Mouse (Mus musculus) CD4-positive helper T cell, adult 2 months (primary cell): ENCODE measurements around the gene Olfr313.
A peak's percentile ranks its signal among the peaks of the same experiment; 100 is the strongest.
"Not testable (repeated sequence)": the region's sequence is repeated elsewhere in the genome, so short reads cannot be mapped to it uniquely, and the experiment has no call there.

Experiments
- DNase-seq: peaks from one replicate; pipeline ENCODE4 v3.0.0-alpha.2; 2012; ENCODE audit warnings: low read depth, missing footprints, low spot score

Olfr313 gene

DNA sequence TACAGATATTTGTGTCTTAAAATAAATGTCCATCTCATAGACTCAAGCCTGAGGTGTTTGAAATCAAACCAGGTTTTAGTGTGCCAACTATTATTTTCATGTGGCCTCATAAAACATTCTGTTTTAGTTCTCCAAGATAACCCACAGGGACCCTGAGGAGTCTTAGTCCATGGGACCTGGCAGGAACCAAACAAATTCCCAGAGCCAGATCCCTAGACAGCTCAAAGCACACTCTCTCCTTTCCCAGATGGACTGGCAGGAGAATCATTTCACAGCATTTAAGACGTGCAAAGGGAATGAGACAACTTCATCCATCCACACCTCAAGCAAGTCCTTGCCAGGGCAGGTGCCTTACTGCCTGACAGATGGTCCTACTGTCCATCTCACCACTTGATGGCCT lies at the start of gene Olfr313:
Gene Olfr313 (plus strand): TSS at position 301 of the 400 bp plus-strand sequence.
- DNase-seq, result not testable (repeated sequence)

DNA sequence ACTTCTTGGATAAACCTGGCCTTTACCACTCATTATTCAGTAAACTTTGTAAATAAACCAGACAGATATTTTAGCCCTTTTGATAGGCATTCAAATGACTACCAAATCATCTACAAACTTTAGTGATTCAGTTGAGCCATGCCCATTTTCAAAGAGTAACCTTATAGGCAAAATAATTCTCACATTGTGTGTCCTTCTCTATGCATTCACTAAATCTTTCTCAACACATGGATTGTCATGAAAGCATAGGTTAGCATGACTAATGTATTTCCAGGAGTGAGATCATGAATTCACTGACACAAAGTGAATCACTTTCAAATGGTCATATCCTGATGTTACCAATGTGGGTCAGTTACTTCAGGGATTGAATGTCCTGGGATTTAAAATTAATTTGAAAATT lies 41.9 kb upstream of the Olfr313 start, which contains the start of gene Olfr315:
Gene Olfr315 (plus strand): TSS at position 301 of the 400 bp plus-strand sequence.
- no peak for DNase-seq

DNA sequence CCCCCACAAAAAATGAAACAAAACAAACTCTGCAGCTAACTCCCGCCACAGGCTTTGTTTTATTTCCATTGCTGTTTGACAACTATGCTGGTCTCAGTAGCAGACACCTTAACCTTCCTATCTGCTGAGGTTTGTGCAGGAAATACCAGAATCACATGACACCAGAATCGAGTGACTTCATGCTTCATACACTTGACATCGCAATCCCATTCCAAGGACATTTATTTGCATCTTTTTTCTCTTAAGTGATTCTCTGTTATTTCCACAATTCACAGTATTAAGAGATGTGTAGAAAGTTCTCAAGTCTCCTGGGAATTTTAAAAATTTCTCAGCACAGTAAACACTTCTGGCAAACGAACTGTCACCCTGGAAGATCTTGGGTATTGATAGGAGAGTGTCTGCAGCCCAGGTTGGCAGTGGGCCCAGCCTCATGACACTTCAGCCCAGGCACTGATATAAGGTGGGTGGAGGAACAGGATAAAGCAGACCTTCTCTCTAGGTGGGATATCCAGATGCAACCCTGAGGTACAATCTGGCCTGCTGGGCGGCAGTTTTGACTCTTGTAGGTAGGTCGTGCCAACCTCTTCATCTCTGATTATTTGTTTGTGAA lies 32.2 kb upstream of the Olfr313 start, which contains the start of gene Olfr314:
Gene Olfr314 (plus strand): TSS at position 473 of the 610 bp plus-strand sequence.
- no peak for DNase-seq

DNA sequence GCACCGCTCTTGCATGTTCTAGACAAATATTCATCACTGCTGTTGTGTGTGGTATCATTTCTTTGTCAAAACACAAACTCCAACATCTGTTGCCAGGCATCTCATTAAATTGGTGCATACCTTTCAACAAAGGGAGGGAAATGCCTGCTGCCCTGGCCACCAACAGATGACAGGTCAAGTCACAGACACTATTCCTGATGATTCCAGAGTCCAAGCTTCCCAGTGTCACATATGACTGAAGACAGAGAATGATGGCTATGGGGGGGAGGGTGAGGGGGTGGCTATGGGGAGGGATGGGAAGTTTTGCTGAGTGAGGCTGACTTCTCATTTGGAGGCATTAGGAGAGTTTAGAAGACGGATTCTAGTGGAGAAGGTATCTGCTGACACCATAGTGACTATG lies 30.6 kb upstream of the Olfr313 start:
- no peak for DNase-seq

DNA sequence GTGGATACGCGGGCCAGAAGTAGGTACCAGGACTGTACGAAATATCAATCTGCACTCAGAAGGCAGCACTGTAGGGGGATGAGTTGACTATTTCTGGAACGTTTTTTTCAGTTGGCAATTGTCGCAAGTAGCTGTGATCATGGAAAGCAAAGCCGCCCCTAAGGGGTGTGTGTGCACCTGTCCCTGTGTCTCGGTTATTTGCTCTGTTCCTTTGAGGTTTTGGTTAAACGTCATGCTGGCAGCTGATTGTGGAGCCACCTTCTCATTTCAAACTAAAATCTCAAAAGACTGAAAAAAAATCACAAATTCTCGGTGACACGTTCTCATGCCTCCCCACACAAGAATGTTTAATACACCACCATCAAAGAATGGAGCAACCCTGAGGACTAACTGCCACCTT lies 27.1 kb upstream of the Olfr313 start:
- peak; percentile 33 for DNase-seq

DNA sequence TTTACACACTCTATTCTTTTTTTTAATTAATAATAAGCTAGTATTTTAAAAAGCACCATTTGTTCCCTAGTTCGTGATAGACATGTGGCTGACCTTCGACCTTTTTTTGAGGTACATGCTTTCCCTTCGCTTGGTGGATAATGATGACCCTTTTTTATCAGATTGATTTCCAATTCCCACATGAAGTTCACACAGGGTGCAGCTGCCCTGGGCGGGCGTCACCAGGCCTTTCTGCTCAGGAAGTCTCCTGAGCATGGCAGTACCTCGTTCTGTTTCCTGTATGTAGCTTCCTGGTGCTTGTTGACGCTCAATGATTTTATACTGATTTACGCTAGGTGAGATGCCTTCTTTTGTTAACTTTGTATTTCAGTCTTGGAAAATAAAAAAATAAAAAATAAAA lies 26.5 kb upstream of the Olfr313 start:
- peak; percentile 29 for DNase-seq

DNA sequence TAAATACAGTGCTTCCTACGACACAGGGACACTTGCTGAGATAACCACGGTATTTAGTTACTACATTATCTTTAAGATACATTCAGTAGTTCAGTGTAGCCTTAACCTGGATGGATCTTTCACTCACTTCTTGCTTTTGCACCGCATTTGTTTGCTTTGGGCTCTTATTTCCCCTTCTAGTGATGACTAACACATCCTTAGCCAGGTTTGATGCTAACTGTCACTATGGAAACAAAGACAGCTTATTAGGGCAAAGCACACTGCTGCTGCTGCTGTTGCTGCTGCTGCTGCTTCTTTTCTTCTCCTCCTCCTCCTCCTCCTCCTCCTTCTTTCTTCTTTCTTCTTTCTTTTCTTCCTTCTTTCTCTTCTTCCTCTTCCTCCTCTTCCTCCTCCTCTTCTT lies 25.3 kb upstream of the Olfr313 start:
- DNase-seq, result no peak

DNA sequence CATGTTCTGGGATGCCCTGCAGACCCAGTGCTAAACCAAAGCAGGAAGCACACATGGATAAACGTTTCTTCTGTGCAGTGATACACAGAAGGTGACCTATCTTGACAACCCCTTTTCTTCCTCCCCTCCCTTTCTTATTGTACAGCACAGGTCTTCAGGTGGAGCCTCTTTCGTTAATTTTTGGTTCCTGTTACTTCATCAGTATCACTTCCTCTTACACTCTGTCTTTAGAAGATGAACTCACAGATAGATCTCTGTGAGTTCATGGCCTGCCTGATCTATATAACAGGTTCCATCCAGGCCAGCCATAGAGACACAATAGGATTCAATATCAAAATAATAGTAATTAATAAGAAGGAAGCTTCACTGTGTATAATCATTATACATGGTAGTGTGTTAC lies 24.7 kb upstream of the Olfr313 start:
- DNase-seq, result no peak

DNA sequence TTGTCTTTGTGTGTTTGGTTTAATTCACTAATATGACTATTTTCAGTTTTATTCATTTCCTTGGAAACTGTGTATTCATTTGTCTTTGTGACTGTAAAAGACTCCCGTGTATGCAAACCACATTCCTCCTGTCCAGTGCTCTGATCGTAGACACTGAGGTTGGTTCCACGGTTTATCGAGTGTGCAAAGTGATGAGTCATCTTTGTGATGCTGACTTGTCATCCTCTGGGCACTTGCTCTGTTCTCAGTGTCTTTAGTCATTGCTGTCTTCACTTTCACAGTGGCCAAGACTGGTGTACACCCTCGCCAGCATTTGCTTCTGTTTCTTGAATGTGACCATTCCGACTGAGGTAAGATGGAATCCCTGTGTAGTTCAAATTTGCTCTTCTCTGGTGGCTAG lies 24.2 kb upstream of the Olfr313 start:
- DNase-seq, result no peak

DNA sequence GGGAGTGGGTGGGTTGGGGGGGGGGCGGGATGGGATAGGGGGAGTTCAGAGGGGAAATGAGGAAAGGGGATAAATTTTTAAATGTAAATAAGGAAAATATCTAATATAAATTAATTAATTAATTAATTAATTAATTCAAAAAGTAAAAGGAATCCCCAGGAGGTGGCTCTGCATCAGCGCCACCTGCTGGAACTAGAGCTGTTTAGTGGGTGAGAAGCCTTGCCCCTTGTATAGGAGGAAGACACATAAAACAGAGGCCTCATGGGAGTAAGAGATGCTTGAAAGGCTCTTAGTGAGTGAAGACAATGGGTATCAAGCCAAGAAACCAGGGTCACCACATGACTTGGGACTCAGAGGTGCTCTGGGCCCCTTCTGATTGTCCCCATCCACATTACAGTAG lies 18.9 kb upstream of the Olfr313 start:
- DNase-seq, result no peak

DNA sequence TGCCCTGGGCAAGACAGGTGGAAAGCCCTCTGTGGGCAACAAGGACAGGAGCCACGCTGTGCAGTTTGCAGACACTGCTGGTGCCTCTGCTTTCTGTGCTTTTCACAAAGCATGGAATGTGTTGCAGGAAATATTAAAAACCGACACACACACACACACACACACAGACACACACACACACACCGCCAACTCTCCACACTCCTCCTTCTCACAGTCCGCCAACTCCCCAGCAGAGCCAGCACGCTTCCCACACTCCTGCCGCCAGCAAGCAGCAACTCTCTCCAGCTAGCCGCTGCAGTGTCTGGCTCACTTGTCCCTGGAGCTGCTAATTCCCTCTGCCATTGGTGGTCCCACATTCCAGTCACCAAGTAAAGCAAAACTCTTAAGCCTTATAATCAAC lies 17.9 kb upstream of the Olfr313 start:
- DNase-seq, result no peak

DNA sequence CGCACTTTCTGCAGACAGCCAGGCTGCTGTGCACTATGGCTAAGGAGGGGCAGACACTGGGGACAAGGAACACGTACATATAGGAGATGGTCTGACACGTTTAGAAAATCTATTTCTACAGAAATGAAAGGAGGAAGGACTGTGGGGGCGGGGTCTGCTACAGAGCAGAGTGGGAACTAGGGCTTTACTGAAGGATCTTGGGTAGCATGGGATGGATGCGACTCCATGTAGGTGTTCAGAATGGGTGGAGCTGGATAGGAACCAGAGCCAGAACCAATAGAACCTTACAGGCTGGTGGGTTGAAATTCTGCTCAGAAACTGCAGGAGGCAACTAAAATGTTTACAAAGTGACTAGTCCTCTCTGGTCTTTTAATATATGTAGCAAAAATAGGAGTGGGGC lies 15.1 kb upstream of the Olfr313 start:
- no peak for DNase-seq

DNA sequence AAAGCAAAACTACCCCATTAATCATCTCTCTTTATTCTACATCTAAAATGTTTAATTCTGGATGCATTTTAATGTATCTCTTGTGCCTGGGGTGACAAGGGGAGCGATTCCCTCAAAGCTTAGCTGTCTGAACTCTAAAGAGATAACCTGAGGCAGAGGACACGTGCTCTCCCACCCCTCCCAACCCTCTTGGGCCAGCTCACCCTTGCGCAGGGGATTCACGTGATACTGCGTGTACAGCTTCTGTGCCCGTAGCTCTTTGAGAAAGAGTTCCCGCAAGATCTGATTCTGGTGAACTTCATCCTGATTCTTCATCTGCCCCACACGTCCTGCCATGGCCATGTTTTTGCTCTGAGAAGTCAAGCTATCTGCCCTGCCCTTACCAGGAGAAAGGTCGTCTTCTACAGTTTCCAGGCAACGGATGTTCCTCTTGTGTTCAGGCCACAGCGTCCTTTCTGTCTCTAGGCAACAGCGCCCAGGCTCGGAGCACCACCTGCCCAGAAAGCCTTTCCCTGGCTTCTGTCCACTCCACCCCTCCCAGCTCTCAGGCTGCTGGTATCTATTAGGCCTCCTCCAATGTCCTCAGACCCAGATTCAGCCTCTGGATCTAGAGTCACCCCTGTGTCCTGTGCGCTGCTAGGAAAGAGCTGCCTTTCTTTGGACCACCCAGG lies 13.1 kb upstream of the Olfr313 start, which contains the start of gene Fam183b:
Gene Fam183b (minus strand): TSS at position 403 of the 671 bp plus-strand sequence.
- no peak for DNase-seq

DNA sequence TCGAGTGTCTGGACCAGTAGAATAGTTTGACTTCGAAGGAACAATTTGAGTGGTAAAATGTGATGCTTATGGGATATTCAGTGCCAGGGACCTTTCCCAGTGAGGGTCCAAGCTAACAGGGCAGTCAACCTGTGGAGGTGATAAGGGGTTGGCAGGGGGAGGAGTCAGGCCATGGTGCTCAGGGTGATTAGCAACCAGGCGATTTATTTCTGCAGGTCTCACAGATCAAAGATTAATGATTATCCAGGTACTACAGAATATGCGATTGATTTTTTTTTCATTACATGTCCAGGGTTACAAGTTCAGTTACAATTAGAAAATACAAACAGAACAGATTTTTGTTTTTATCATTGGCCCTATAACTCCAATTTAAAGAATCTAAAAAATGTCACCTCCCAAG lies 10.9 kb upstream of the Olfr313 start:
- no peak for DNase-seq

DNA sequence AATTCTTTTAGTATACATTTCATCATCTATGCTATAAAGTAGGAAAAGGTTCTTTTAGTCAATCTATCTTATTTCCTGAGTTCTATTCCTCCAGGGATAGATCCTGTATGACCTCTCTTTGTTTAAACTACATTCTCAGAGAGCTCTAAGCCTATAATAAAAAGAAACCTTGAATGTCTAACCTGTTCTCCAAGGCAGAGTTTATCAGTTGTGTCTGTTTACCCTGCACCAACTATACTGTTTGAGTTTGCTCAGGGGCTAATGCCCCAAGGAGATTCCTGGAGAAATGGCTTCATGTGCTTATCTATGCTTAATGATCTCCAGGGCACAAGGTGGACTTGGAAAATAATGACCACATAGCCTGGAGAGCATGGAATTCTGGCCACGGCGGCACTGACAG lies 10.4 kb upstream of the Olfr313 start:
- DNase-seq, result no peak

DNA sequence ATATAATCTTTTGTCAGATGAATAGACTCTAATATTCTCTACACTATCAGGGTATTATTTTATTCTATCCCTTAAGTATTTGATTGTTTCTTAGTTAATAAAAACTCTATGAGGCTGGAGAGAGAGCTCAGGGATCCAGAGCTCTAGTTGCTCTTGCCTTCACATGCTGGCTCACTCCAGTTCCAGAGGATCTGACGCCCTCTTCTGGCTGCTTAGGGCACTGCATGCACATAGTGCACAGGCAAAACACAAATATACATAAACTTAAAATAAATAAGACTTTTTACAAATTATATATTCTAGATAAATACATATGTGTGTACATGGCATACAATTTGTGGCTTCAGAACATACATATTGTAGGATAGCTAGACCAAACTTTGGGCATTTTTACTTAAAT lies 2.8 kb upstream of the Olfr313 start:
- DNase-seq, result no peak

DNA sequence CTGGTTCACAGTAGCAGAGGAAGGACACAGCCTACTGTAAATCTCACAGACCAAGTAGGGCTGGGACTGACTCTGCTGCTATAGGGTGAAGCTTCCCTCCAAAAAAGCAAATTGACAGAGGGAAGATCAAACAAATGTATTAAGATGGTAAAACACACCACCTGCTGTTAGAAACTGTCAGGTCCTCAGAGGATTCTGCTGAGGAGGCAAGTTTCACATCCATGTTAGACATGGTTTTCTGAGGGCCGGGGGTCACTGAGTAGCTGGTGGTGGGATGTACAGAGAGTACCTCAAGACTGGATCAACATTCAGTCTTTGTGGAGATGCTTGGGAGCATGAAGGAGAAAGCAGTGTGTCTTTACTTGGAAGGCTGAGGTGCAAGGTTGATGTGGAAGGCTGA lies 876 bp downstream of the Olfr313 start:
- DNase-seq, result no peak

DNA sequence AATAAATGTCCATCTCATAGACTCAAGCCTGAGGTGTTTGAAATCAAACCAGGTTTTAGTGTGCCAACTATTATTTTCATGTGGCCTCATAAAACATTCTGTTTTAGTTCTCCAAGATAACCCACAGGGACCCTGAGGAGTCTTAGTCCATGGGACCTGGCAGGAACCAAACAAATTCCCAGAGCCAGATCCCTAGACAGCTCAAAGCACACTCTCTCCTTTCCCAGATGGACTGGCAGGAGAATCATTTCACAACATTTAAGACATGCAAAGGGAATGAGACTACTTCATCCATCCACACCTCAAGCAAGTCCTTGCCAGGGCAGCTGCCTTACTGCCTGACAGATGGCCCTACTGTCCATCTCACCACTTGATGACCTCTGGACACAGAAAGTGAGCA lies 14.1 kb downstream of the Olfr313 start, which contains the start of gene Olfr312:
Gene Olfr312 (plus strand): TSS at position 301 of the 400 bp plus-strand sequence.
- DNase-seq, result not testable (repeated sequence)

DNA sequence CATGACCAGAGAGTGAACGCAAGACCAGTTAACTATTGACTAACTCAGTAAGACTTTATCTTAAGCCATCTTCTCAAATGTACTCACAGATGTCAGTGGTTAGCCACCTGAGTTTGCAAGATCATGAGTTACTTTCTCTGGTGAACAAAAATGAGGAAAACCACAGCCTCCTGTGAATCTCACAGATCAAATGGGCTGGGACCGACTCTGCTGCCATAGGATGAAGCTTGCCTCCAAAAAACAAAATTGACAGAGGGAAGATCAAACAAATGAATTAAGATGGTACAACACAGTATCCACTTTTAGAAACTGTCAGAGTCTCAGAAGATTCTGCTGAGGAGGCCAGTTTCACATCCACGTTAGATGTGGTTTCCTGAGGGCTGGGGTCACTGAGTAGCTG lies 15.0 kb downstream of the Olfr313 start:
- DNase-seq, result peak; percentile 8

DNA sequence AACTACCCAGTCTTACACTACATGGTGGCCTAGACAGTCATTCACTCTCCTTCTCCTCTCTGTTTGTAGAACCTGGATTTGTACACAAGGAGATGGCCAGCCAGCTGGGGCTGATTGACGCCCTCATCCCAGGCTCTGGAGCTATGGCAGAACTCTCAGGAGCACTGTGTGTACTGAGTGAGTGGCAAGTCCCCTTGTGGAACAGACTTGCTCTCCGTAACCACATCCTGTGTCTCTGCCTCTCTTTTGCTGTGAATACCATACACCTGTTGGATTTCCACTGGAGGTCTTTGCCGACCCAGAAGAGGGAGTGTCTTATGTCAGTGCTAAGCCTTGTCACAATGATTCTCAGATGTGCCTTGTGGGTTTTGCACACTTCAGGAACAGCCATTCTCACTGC lies 17.7 kb downstream of the Olfr313 start:
- DNase-seq, result peak; percentile 27

DNA sequence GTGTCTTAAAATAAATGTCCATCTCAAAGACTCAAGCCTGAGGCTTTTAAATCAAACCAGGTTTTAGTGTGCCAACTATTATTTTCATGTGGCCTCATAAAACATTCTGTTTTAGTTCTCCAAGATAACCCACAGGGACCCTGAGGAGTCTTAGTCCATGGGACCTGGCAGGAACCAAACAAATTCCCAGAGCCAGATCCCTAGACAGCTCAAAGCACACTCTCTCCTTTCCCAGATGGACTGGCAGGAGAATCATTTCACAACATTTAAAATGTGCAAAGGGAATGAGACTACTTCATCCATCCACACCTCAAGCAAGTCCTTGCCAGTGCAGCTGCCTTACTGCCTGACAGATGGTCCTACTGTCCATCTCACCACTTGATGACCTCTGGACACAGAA lies 24.2 kb downstream of the Olfr313 start, which contains the start of gene Olfr311:
Gene Olfr311 (plus strand): TSS at position 301 of the 400 bp plus-strand sequence.
- not testable (repeated sequence) for DNase-seq

DNA sequence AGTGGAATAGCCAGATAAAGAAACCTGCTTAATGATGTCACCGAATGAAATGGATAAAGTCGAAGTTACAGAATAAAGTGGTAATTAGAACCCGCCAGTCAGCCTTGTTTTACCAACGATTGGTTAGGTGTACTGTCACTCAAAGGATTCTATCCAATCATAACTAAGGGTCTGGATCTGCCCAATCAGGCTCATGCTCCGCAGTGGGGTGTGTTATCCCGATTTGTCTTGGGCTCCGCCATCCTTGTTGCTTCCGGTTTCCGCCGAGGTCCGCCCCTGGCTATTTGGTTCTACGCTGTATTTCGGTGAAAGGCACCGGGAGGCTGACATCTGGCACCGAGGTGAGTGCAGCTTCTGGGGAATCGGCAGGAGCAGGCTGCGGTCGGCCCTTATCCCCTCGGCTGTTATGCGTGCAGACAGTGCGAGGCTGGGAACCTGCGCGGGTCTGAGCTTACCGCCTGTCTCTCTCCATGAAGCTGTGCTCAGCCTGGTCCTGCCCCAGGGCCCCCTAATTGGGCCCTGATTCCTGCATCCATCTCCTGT lies 32.2 kb downstream of the Olfr313 start, which contains the start of gene Gm12258:
Gene Gm12258 (plus strand): TSS at position 240 of the 543 bp plus-strand sequence.
- peak; percentile 97 for DNase-seq

DNA sequence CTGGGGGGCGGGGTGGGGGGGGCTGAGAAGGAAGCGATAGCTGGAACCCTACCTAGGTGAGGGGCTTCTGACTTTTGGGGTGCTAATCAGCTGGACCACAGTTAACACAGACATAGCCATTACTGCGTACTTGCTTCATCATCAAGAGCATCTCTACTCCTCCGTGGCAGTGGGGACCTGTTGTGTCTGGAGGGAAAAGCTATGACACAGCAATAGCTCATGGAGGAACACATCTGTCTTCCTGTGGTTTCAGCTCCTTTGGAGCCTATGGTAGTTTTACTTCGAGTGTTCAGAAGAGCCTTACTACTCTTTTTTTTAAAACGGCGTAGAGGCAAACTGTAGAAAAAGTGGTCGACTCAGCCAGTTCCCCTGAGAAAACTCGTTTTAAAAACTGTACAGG lies 32.8 kb downstream of the Olfr313 start:
- no peak for DNase-seq
